Mouse (Mus musculus) left cerebral cortex, postnatal 25 days (tissue): Measurements from ENCODE around the gene Myo18a. TPM values are rescaled to one million over a fixed set of nuclear protein-coding genes. Genes with fewer than 3 reads are reported as not detected.

Experiments
- DNase-seq, 2 experiments: peaks; one replicate each; pipeline ENCODE4 v3.0.0; 2022; ENCODE audit warnings: low spot score in 2 of 2, mixed read lengths in 1 of 2
- intact Hi-C: fragments of 180-260 bp; cut with DNase I; formaldehyde crosslinking; loops from one replicate; pipeline ENCODE4 v1.15.1; 2025
- total RNA-seq, 2 experiments: library from RNA; stranded (reverse); gene quantifications; 2 replicates each; pipeline ENCODE4 v1.2.3; 2021

The Myo18a gene
- total RNA-seq, 2 experiments from 2014 or later = 156 to 157 TPM

GRCm38 (mm10) chr11:77826311-77826710 is 63.3 kb downstream of the Myo18a start:
- no peak for DNase-seq
- intact Hi-C loops = loop anchor here (10.0 kb wide), 1 partner anchor 348 kb away; the partner anchor contains the start of genes Nek8 and Tlcd1

DNA sequence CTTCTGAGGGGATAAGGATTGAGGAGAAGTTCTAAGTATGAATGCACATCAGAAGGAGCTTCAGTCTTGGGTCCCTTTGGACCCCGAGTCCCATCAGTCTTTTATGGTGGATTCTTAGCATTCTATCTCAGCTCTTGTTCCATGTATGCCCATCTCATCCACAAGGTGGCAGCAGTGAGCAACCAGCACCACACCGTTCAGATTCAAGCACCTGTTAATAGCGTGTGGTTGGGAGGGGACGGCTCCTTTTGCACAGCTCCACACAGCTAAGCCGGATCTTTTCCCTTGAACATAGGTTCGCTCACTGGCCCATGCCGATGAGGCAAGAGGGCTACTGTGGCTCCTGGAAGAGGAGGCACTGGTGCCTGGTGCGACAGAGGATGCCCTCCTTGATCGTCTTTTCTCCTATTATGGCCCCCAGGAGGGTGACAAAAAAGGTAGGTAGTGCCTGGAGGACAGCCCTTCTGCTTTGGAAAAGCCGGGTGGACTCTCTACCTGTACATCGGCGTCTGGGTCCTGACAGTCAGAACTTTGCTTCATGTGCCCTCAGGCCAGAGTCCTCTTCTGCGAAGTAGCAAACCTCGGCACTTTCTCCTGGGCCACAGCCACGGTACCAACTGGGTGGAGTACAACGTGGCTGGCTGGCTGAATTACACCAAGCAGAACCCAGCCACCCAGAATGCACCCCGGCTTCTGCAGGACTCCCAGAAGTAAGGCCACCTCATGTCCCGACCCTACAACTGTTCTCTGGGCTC is 64.4 kb downstream of the Myo18a start:
- DNase-seq = peak; percentile 81
- intact Hi-C loops = loop anchor here (1.0 to 10.0 kb wide), 2 partner anchors 140 to 347 kb away; partner anchors contain the start of genes Nek8 and Tlcd1

- intact Hi-C loops = loop anchor here (10.0 kb wide), 1 partner anchor 347 kb away; the partner anchor contains the start of genes Nek8 and Tlcd1
- DNase-seq = no peak
These were observed 65.1 kb downstream of the Myo18a start for GRCm38 (mm10) chr11:77828163-77828562.

DNA sequence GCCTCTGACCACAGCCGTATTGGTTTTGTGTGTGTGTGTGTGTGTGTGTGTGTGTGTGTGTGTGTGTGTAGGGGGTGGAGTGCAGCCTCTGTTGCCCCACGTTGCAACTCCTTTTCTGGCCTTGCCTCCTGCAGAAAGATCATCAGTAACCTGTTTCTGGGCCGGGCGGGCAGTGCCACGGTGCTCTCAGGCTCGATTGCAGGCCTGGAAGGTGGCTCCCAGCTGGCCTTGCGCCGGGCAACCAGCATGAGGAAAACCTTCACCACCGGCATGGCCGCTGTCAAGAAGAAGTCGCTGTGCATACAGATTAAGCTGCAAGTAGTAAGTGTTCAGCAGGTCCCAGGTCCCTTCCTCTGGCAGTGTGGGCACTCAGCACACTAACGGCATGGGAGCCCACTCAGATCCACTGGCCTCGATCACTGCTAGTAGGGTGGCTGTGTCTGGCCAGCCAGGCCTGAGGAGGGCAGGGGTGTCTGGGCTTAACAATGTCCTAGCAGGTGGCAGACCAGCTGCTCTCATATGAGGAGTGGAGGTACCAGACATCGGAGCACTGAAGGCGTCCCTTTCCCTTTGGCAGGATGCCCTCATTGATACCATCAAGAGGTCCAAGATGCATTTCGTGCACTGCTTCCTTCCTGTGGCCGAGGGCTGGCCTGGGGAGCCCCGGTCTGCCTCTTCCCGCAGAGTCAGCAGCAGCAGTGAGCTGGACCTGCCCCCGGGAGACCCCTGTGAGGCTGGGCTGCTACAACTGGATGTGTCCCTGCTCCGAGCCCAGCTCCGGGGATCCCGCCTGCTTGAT is 66.2 kb downstream of the Myo18a start:
- intact Hi-C loops = loop anchor here (10.0 kb wide), 1 partner anchor 346 kb away; the partner anchor contains the start of genes Nek8 and Tlcd1
- no peak for DNase-seq

DNA sequence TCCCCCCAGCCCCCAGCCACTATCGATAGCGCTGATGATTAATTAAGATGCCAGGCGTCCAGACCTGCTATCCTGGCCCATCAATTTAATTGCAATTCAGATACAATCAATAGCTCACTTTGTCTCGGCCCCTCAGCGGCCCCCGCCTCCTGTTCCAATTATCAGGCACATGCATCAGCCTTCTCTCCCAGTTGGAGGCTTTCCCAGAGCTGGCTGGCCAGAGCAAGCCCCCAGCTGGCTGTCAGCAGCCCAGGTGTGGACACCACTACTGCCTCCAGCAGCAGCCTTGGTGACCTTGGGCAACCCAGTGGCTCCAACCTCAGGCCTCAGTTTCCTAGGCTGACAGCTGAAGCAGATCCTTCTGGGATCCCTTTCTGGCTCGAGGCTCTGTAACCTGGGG is 67.8 kb downstream of the Myo18a start:
- intact Hi-C loops = no loop called here
- no peak for DNase-seq

DNA sequence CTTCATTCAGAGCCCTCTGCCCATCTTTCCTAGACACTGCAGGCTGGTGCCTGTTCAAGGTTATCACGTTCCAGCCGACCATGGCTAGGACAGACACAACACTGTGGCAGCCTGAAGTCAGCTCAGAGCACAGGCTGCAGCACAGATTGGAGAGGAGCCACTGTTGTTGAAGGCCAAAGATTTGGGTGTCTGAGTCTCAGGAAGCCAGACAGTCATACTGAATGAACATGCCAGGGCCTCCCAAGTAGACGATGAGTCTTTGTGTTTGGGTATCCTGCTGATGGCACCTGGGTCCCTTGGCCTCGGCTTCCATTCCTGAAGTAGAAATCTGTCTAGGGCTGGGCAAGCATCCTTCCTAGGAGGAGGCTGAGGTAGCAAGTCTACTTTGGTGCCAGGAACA is 69.5 kb downstream of the Myo18a start:
- no peak for DNase-seq
- intact Hi-C loops = no loop called here

DNA sequence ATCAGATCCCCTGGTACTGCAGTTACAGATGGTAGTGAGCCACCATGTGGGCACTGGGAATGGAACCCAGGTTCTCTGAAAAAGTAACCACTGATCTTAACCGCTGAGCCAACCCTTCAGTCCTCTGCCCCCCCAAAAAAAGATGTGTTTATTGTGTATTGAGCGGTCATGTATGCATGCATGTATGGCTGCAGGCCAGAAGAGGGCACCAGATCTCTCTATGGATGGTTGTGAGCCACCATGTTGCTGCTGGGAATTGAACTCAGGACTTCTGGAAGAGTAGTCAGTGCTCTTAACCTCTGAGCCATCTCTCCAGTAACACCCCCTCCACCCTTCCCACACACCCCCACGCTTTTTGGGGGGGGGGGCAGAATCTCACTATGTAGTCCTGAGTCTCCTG is 72.1 kb downstream of the Myo18a start:
- intact Hi-C loops = no loop called here
- no peak for DNase-seq

DNA sequence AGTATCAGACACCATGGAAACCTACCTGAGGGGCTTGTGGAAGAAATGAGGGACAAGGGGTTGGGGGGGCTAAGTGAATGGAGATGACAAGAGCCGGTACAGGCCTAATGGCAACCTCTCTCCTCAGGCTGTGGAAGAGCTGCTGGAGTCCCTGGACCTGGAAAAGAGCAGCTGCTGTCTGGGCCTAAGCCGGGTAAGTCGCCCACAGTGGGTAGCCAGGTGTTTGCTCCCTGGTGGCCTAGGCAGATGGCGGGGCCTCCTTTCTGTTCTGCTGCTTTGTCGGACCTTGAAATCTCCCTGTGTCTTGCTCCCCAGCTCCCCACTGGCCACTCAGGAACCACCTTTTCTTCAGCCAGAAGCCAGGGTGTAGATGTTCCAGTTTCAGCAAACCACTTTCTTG is 73.2 kb downstream of the Myo18a start:
- intact Hi-C loops = no loop called here
- DNase-seq = no peak

DNA sequence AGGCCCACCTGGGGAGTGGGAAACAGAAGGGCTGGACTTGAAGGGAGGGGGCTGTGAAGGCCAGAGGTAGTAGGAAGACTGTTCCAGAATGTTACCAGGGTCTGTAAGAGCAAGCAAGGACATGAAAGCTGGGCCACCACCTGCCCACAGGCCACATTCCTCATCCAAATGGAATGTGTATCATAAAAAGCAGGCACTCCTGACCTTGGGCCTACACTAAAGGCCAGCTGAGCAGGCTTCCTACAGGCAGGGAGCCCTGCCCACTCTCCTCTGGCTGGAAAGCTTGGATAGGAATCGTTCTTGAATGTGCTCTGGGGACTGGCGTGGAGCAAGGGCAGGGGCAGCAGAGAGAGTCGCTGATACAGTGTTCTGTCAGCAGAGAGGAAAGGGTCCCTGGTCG is 73.7 kb downstream of the Myo18a start:
- no peak for DNase-seq
- intact Hi-C loops = no loop called here

DNA sequence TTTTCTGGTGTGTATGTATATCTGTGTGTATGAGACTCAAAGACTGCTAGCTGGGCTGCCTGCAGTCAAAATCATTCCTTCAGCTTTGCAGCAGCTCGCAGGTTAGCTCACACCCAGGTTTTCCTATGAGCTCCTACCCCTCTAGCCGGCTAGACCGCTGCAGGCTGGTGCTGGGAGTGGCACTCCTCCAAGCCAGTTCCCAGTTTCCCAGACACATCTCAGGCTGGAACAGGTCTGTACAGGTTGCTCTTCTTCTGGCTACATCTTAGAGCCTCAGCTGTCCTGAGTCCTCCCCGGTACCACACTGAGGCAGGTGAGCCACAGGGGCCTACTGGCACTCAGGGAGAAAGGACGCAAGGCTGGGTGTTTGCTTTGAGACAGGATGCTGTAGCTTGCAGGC is 74.8 kb downstream of the Myo18a start:
- DNase-seq = no peak
- intact Hi-C loops = no loop called here

DNA sequence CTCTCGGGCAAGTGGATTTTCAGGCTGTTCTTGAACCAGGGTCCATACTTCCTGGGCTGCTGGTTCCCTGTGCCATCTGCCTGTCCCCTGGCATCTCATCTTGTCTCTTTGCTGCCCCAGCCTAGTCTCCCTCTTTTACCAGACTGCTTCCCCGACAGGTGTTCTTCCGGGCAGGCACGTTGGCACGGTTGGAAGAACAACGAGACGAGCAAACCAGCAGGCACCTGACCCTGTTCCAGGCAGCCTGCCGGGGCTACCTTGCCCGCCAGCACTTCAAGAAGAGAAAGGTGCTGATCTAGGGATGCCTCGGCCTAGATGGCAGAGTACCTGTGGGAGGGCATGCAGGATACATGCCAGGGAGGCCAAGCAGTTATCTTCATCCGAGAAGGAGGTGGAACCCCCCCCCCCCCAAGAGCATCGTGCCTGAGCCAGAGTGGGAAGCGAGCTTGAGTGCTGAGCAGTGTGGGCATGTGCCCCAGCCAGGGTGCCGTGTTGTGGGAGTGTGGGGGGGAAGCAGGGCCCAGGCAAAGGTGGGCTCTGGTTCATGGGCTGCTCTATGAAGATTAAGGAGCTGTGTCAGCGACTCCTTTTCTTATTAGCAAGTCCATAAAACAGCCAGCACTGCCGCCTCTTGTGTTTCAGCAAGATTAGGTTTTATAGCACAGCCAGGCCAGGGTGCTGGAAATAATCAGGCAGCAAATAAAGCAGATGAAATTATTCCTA is 77.6 kb downstream of the Myo18a start:
- intact Hi-C loops = no loop called here
- no peak for DNase-seq

DNA sequence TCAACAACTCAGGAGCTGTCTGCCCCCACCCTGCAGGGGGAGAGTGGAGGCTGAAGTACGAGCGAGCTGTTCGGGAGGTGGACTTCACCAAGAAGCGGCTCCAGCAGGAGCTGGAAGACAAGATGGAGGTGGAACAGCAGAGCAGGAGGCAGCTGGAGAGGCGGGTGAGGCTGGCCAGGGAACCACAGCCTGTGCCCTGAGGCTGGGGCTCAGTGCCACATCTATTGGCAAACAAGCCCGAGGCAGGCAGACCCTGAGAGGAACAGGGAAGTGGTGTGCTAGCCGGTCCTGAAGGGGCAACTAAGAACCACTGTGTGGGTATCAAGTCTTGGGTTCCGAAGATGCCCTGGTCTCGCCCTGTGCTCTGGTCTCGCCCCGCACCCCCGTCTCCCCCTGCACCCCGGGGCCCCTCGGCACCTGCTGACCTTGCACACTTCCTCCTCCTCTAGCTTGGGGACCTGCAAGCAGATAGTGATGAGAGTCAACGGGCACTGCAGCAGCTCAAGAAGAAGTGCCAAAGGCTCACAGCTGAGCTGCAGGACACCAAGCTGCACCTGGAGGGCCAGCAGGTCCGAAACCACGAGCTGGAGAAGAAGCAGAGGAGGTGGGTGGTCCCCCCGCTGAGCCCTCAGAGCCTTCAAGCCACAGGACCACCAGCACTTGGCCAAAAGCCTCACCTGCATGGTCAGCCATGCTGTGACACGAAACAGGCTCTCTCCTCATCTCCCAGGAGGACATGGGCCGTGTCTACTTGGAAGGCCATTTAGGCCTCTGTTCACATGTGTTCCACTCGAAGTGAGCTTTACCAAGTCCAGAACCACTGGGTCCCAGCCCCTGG is 80.2 kb downstream of the Myo18a start:
- intact Hi-C loops = no loop called here
- DNase-seq = no peak

DNA sequence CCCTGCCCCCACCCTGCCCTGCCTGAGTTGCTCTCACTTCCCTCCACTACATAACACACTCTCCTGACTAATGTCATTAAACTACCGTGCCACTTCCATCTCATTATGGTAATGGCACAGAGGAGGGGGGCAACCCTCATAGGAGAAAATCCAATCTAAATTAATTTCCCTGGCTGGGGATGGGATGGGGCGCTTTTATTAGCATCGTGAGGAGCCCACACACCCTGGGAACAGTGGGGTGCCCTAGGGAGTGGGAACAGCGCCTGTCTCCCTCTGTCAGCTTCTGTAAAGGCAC is 80.8 kb downstream of the Myo18a start:
- DNase-seq = no peak
- intact Hi-C loops = no loop called here

- DNase-seq = no peak
- intact Hi-C loops = no loop called here
These were observed 84.6 kb downstream of the Myo18a start for GRCm38 (mm10) chr11:77847599-77848128.

DNA sequence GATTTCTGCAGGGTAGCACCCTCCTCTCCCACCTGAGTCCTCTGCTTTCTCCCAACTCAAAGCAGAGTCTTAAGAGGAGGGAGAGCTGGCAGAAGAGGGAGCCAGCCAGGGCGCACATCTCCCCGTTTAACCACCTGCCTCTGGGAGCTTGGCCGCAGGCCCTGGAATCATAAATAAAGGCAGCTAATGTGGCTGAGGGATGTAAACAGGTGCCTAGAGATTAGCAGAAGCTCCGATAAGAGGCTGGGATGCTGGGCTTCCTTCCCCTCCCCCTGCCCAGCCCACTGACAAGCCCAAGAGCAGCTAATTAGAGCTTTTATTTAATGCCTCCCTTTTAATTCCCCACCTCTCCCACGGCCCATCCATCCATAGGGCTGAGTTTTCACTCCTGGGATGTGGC is 85.1 kb downstream of the Myo18a start:
- DNase-seq = no peak
- intact Hi-C loops = no loop called here

- intact Hi-C loops = no loop called here
These were observed 86.1 kb downstream of the Myo18a start for GRCm38 (mm10) chr11:77849151-77849550.

DNA sequence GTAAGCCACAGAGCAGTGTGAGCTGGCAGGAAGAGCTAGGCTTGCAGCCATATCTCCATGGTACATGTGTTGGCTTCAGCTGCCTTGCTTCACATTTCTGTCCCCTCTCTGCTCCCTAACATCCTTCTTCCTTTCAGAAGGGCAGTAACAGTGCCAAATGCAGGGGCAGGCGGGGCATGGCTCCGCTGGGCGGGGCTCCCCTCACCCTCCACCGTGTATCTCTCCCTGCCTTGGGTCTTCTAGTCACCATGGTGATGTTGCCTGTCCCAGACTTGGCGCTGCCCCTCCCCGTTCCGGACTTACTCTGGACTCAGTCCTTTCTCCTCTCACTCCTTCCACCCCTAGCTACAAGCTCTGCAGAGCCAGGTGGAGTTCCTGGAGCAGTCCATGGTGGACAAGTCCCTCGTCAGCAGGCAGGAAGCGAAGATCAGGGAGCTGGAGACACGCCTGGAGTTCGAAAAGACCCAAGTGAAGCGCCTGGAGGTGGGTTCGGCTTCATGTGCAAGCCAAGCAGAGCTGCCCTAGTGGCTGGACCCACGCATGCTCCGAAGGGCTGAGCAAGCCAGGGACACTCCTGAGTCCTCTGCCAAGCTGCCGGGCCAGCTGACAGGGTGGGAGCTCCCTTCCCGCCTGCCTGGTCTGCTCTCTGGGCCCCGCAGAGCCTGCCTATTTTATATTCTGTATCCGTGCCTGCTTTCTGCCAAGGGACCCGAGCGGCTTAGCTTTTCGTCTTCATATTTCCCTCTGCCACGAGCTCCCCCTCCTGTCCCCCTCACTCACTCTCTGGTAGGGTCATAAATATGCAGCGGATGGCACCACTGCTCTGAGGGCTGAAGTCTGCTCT is 87.6 kb downstream of the Myo18a start:
- DNase-seq = peak; percentile 69 to 78
- intact Hi-C loops = no loop called here

More at GRCm38 (mm10) chr11:77849151-77849550, 86.1 kb downstream of the Myo18a start:
- no peak for DNase-seq

GRCm38 (mm10) chr11:77851483-77852010 is 88.5 kb downstream of the Myo18a start:
- no peak for DNase-seq
- intact Hi-C loops = no loop called here
